Mouse (Mus musculus) left cerebral cortex, adult 8-10 months (tissue): ENCODE data around the gene Suox. TPM values are rescaled to one million over a fixed set of nuclear protein-coding genes. Genes with fewer than 3 reads are reported as not detected.
A peak's percentile ranks its signal among the peaks of the same experiment; 100 is the strongest.
"Not testable (repeated sequence)": the region's sequence is repeated elsewhere in the genome, so short reads cannot be mapped to it uniquely, and the experiment has no call there.

ENCODE experiments used
- DNase-seq, 2 experiments: peaks; one replicate each; pipeline ENCODE4 v3.0.0; 2022; ENCODE audit warnings: low spot score in 2 of 2
- total RNA-seq, 4 experiments: library from RNA; stranded (reverse); gene quantifications; 2 replicates each; pipeline ENCODE4 v1.2.4; 2022

Suox gene
- total RNA-seq, 4 experiments from 2014 or later, result 12.7 to 14.6 (median 14.0) TPM

- DNase-seq, result no peak
These were observed 9.1 kb downstream of the Suox start for GRCm38 (mm10) chr10:128664808-128665207.

- no peak for DNase-seq
These were observed 10.2 kb downstream of the Suox start for GRCm38 (mm10) chr10:128663441-128664220.

- DNase-seq, result no peak
These were observed 11.4 kb downstream of the Suox start for GRCm38 (mm10) chr10:128662465-128662864.

- no peak for DNase-seq
These were observed 14.4 kb downstream of the Suox start for GRCm38 (mm10) chr10:128659490-128659889.

GRCm38 (mm10) chr10:128657844-128658243 lies 16.0 kb downstream of the Suox start:
- no peak for DNase-seq

- DNase-seq, result no peak
These were observed 17.1 kb downstream of the Suox start for GRCm38 (mm10) chr10:128656731-128657130.

GRCm38 (mm10) chr10:128655254-128655653 lies 18.6 kb downstream of the Suox start:
- DNase-seq, result no peak

- no peak for DNase-seq
These were observed 20.0 kb downstream of the Suox start for GRCm38 (mm10) chr10:128653866-128654265.

GRCm38 (mm10) chr10:128646139-128647089 lies 27.5 kb downstream of the Suox start:
- peak; percentile 34 to 43 for DNase-seq

- DNase-seq, result peak in 1 of 2 experiments; percentile 54
These were observed 28.5 kb downstream of the Suox start, which contains the start of gene Ikzf4 for GRCm38 (mm10) chr10:128645111-128646011. Gene Ikzf4 (minus strand): TSS chr10:128645991.

- no peak for DNase-seq
These were observed 31.1 kb downstream of the Suox start for GRCm38 (mm10) chr10:128642749-128643148.

GRCm38 (mm10) chr10:128641871-128642270 lies 32.0 kb downstream of the Suox start:
- no peak for DNase-seq

GRCm38 (mm10) chr10:128640891-128641290 lies 33.0 kb downstream of the Suox start:
- DNase-seq, result no peak

- DNase-seq, result no peak
These were observed 33.9 kb downstream of the Suox start for GRCm38 (mm10) chr10:128639999-128640398.

- no peak for DNase-seq
These were observed 36.9 kb downstream of the Suox start for GRCm38 (mm10) chr10:128637011-128637410.

- DNase-seq, result no peak
These were observed 37.3 kb downstream of the Suox start for GRCm38 (mm10) chr10:128636561-128636960.

- no peak for DNase-seq
These were observed 38.2 kb downstream of the Suox start for GRCm38 (mm10) chr10:128635697-128636096.

GRCm38 (mm10) chr10:128631571-128631970 lies 42.3 kb downstream of the Suox start:
- no peak for DNase-seq

- DNase-seq, result not testable (repeated sequence)
These were observed 43.6 kb downstream of the Suox start for GRCm38 (mm10) chr10:128630306-128630705.

GRCm38 (mm10) chr10:128629746-128630145 lies 44.1 kb downstream of the Suox start:
- DNase-seq, result no peak
